Mouse (Mus musculus) layer of hippocampus, adult 9-10 months (tissue): ENCODE results near the gene Olfr1259.
"Not testable (repeated sequence)": the region's sequence is repeated elsewhere in the genome, so short reads cannot be mapped to it uniquely, and the experiment has no call there.

Experiments
- DNase-seq: peaks from one replicate; pipeline ENCODE4 v3.0.0; 2022; ENCODE audit warnings: low spot score

The Olfr1259 gene

DNA sequence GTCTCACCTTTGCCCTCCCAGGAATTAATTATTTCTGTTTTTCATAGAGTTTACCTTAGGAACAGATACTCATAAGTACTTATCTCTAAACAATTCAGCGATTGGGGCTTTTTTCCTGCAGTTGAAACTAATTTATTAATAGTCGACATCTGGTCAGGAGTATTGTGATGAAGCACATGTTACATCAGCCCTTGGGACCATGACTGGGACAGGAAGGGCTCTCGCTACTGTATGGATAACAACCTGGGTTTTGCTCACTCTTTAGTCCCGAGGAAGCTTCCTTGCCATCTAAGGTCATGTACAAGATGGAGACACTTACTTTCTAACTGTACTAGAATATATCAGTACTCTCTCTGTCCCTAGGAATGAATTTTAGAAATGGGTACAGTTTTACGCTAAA is at the start of gene Olfr1259:
Gene Olfr1259, minus strand, starts transcription at position 101 of the 400 bp plus-strand sequence.
- no peak for DNase-seq

DNA sequence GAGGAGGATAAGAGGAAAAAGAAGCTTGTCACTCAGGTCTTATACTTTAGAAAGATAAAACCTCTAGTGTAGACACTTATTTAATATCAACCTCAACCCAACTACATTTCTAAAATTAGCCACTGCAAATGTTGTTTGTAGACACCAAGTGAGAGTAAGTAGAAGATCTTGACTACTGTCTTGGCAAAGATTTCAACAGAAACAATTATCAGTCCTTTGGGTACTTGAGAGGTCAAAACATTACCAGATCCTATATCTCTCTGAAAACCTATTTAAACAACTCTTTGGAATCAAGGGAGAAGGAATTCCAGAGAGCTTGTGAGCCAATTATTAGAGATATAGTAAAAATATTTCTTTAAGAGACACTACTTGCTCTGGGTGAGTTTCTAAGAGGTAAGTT is 42.5 kb upstream of the Olfr1259 start, which contains the start of gene Olfr1261:
Gene Olfr1261, plus strand, starts transcription at position 301 of the 400 bp plus-strand sequence.
- DNase-seq, result no peak

DNA sequence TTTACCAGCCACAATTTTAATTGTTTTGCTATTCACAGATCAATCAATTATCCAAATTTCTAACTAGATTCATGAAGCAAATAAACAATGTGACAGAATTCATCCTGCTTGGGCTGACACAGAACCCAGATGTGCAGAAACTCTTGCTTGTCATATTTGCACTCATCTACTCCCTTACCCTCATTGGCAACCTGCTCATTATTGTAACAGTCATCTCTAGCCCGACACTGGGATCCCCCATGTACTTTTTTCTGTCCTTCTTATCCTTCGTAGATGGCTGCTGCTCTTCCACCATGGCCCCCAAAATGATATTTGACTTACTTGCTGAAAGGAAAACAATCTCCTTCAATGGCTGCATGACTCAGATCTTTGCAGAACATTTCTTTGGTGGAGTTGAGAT is 29.2 kb upstream of the Olfr1259 start:
- DNase-seq, result no peak

DNA sequence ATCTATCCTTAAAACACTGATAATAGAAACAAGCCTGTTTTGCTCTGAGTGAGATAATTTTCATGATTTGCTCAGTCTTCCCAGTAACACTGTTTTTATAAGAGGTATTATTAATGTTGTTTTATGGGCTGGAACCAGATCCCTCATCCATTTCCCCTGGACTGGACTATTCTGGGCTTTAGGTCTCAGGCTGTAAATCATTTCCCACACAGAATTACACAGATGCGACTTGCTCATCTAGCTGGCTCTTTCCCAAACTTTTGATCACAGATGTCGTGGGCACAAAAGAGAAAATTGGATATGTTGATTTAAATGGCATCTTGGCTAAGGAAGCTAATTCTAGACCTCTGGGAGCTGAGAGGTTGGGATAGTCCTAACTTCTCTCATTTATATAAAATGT is 25.7 kb upstream of the Olfr1259 start, which contains the start of gene Olfr1260:
Gene Olfr1260, plus strand, starts transcription at position 157 of the 400 bp plus-strand sequence.
- DNase-seq, result peak; percentile 30

DNA sequence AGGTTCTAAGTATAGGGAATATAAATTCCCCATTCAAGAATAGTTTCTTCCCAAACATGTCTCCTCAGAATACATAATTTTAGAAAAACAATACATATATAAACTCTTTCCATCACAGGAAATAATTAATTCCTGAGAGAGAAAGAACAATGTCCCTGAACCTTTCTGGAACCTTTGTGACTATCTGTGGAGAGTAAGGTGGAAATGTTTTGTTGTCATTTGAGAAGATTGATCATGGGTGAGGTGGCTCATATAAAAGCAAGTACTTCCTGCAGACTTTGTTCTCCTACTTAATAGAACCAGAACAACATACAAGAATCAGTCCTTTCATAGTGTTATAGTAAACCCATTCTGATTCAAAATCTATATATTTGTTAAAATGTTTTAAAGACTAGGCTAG is 21.5 kb downstream of the Olfr1259 start, which contains the start of gene Olfr1258:
Gene Olfr1258, plus strand, starts transcription at position 301 of the 400 bp plus-strand sequence.
- DNase-seq, result no peak

DNA sequence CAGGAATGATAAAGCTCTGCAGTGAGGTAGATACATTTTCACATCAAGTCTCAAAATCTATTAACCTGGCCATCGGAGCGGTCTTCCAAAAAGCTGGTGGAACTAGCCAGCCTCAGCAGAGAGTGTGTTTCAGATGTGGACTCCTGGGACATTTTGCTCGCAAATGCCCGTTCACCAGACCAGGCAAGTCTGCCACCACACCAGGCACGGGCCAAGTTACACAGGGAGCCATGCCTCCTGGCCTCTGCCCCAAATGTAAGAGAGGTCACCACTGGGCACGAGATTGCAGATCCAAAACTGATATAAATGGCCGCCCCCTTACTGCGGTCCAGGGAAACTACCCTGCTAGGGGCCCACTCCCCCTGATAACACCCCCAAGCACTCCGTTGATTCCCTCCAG is 35.8 kb downstream of the Olfr1259 start:
- not testable (repeated sequence) for DNase-seq
